Mouse (Mus musculus): Measurements from ENCODE around the gene Ell2.

Ell2 gene

DNA sequence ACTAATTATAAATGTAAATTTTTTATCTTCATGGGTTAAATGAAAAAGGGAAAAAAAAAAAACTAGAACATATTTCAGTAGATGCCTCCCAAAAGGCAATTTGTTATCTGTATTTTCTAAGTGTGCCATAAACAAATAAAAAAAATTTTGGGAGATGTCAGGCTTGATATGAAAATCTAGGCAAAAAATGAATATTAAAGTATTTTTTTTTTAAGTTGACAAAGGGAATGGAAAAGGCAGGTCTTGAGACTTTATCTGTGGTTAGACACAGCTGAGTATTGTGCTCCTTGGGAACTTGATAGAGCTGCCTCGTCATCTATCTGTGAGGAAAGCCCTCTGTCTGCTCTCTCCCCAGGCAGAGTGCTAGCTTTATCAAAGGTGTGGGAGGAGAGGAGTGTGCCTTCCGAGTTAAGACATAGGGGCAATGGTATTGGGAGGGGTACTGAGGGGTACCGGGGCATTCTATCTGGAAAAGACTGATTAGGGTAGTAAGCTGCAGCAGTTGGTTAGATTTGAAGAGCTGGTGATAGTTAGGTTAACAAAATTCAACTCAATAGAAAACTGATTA, 27.1 kb downstream of the Ell2 start:
- DNase-seq (ENCODE audit: low read depth): no peak

DNA sequence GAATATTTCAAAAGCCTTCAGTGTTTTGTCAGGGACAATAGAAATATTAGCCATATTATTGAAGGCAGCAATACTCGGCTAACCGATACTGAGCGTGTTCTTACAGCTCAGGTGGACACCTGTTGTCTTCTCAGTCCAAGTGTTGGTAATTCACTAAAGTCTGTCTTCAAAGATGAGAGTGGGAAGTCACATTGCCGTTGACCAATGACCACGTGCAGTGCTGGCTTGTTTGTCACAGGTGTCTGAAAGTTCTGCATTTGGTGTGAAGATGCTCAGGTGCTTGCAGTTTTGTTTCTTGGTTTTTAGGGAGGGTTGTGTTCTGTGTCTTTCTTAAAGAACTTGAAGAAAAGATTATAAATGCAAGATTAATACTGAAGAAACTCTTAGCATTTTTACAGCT, 27.7 kb downstream of the Ell2 start:
- DNase-seq (ENCODE audit: low read depth): no peak

GRCm38 (mm10) chr13:75735606-75736005, 29.0 kb downstream of the Ell2 start:
- no peak for DNase-seq (ENCODE audit: low read depth)

GRCm38 (mm10) chr13:75737991-75738390, 31.4 kb downstream of the Ell2 start:
- no peak for DNase-seq (ENCODE audit: low read depth)

- DNase-seq (ENCODE audit: low read depth): no peak
Measured at GRCm38 (mm10) chr13:75738536-75738935, 32.0 kb downstream of the Ell2 start.

GRCm38 (mm10) chr13:75738957-75739356, 32.4 kb downstream of the Ell2 start:
- DNase-seq (ENCODE audit: low read depth): peak; percentile 7

DNA sequence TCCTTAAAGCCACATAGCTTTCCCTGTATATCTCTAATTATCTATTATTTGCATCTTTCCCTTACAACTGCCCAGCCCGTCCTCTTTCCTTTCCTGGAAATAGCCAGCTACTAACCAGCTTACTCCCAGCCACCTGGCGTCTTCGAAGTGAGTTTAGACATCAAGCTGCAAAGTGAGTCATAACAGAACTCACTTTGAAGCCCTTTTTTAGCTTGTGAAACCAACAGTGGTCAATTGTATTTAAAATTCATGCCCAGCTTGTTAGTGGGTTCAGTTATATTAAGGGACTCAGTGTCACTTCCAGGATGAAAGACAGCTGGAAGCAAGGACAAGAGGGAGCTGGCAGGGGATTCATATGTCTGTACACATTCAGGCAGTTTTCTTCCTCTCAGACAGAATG, 33.5 kb downstream of the Ell2 start:
- peak; percentile 8 for DNase-seq (ENCODE audit: low read depth)

DNA sequence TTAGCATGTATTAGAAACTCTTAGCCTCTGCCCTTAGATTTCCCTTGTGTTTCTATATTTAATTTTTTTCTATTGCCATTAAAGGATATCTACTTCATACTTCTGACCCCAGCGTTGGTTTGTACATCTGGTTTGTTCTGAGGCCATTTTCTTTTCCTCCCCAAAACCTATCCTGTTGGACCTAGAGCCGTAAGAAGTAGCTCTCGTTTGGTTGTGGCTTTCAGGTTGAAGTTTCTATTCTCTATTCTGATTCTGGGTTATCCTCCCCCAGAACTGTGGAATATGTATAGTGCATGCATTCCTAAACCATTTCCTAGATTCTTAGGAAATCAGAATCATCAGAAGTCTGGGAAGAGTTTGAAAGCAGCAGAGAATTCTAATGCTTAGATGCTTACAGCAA, 34.6 kb downstream of the Ell2 start:
- no peak for DNase-seq (ENCODE audit: low read depth)

DNA sequence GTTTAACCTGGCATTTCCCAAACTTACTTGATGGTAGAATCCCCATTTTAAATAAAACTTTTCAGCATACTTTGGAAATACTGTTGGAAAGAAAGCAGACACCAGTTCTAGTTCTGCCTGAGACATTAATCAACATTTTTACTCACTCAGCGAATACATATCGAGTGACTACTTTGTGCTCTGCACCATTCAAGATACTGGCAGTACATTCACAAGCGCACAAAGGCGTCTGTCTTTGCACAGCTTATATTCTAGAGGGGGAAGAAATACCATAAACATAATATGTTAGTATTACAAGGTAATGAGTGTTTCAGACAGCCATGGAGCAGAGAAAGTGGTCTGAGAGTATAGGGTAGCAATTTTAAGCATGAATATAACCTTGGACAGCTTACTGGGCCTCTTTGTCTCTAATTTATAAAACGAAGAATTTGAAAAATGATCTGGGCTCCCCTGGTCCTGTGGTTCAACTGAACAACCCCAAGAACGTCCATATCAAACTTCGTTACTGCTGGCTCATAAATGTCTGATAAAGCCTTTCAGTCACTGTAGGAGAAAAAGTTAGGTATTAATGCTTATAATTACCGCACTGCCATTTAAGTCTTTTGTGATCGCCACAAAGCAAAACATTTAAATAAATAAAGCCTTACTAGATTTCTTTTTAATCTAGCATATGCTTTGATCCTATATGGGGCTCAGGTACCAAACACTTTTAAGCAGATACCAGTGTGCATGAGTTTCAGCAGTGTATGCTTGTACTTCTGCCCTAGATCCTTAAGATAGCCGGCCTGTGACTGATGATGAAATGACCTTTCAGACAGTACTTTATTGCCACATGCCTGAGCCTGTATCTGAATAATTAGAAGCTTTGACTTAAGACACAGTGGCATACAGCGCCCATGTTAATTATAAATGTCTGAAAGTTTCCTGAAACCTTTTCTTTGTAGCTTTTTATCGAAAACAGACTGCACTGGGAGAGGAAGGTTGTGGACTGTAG, 35.5 kb downstream of the Ell2 start:
- no peak for DNase-seq (ENCODE audit: low read depth)

DNA sequence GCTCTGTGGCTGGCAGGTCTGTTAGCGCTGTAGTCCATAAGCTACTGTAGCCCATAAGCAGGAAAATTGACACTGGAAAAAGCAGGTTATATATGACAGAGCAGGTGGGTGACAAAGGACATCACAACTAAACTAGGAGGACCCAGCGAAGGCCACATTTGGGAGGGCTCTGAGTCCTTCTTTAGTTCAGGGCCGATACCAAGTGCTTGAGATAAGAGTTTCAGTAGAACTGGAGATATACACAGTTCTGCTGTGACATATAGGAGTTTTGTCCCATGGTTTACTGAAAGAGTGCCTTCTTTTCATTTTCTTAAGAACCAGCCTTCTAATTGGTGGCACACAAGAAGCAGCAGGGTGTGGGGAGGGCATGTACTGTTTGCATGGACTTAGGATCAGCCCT, 36.4 kb downstream of the Ell2 start:
- DNase-seq (ENCODE audit: low read depth): no peak

- DNase-seq (ENCODE audit: low read depth): no peak
Measured at GRCm38 (mm10) chr13:75744065-75744464, 37.5 kb downstream of the Ell2 start.

DNA sequence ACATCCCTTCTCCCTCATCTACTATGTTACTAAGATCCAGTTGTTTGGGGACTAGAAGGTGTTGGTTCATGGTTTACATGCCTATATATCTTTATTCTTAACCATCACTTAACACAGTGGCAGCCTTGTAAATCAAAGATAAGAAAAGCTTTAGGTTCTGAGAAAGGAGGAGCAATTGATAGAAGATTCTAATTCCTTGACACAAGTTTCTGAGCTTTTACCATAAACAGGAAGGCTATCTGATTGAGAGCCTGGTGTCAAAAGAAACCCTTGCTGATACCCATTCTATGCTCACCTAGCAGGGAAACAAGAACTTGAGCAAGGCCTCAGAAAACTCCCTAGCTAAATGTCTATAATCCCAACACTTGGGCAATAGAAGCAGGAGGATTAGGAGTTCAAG, 38.8 kb downstream of the Ell2 start:
- DNase-seq (ENCODE audit: low read depth): no peak

DNA sequence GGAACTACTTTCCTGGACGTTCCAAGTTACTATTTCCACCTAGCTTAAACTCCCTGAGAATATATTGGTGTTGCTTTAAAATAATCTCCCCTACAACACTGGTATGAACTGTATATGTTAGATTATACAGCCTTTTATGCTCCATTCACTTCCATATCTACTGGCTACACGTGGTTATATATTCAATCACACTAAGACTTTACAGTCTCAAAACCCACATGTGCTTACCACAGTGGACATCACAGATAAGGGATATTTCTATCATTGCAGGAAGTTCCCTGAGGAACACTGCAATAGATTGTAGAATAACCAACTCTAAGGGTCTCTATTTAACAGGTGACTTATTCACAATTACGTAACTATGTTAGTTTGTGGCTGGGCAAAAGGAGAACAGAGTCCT, 40.7 kb downstream of the Ell2 start:
- DNase-seq (ENCODE audit: low read depth): no peak

DNA sequence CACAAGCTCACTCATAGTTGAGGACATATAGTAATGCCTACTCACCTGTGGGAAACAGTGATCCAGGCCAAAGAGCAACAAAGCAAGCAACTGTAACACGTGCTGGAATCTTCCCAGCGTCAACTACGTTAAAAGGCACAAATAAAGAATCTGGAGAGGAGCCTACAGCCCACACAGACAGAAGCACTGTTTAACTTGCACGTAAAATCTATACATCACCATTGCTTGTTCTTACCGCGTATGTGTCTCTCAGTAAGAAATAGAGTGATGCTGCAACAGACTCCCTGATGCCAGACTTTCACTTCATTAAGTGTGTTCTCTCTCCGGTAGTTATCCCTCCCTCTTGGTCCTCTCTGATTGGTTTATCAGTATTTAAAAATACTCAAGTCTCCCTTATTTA, 42.1 kb downstream of the Ell2 start:
- no peak for DNase-seq (ENCODE audit: low read depth)

- no peak for DNase-seq (ENCODE audit: low read depth)
Measured at GRCm38 (mm10) chr13:75750785-75751184, 44.2 kb downstream of the Ell2 start.

DNA sequence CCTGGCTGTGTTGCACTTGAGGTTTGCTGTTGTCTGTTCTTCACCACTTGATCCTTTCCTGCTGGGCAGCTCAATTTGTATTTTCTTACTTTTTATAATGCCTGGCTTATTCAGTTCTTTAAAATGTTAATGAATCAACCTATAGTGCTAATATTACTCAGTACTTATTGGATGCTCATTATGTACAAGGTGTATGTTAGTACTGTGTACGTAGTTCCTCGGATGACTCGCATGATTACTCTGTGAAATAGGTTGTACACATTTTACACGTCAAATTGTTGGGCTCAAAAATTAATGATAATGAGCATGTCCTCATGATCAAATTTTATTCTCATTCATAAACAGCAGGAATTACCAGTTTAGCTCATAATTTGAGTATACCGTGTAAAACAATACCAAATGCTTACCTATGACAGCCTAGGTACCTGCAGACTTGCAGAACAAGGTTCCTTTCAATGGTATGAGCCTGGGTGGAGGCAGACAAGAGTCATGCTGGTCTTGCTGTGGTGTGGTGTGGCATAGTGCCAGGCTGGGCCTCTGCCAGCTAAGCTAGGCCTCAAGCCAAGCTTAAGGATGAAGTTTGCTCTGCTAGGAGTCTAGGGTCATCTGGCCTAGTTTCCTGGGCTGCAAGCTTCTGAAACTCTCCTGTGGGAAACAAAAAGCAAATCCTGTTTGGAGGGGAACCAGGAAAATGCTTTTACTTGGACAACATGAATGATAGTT, 45.8 kb downstream of the Ell2 start:
- no peak for DNase-seq (ENCODE audit: low read depth)

- DNase-seq (ENCODE audit: low read depth): no peak
Measured at GRCm38 (mm10) chr13:75754398-75754797, 47.8 kb downstream of the Ell2 start.

GRCm38 (mm10) chr13:75760859-75761548, 54.4 kb downstream of the Ell2 start:
- no peak for DNase-seq (ENCODE audit: low read depth)

- no peak for DNase-seq (ENCODE audit: low read depth)
Measured at GRCm38 (mm10) chr13:75762759-75763158, 56.2 kb downstream of the Ell2 start.

- DNase-seq (ENCODE audit: low read depth): no peak
Measured at GRCm38 (mm10) chr13:75763280-75763679, 56.7 kb downstream of the Ell2 start.

- no peak for DNase-seq (ENCODE audit: low read depth)
Measured at GRCm38 (mm10) chr13:75765742-75766141, 59.2 kb downstream of the Ell2 start.

- DNase-seq (ENCODE audit: low read depth): no peak
Measured at GRCm38 (mm10) chr13:75766238-75766637, 59.7 kb downstream of the Ell2 start.

All from induced T-regulatory cell, adult 2 months (primary cell).